Mouse (Mus musculus) CD4-positive, CD25-positive, alpha-beta regulatory T cell (primary cell): ENCODE data around the gene Usp17ld. TPM values are rescaled to one million over a fixed set of nuclear protein-coding genes. Genes with fewer than 3 reads are reported as not detected.

Source experiments
- polyA plus RNA-seq: library from polyadenylated mRNA; unstranded; fragments of 100-300 nt; shearing (Covaris generic); gene quantifications from one replicate; pipeline ENCODE4 v1.2.1, GENCODE M21; 2017

Usp17ld gene
- polyA plus RNA-seq = not detected

DNA sequence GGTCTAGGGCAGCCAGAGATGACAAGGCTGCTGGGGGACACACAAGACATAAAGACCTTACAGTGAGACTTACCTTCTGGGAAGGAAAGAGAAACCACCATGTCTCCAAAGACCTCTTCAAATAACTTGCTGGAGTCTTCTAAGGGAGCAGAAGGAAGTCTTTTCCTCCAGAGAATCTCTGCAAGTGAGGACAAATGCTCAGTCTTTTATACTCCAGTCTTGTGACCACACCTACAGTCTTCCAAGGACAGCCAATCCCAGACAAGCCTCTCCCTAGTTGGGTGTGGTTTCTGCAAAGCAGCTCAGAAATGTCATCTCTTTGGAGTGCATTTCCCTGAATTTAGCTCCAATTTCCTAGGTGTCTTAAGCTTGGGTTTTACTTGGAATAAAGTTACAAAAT is at the start of gene Usp17ld:
Gene Usp17ld (minus strand): TSS at position 101 of the 400 bp plus-strand sequence.

DNA sequence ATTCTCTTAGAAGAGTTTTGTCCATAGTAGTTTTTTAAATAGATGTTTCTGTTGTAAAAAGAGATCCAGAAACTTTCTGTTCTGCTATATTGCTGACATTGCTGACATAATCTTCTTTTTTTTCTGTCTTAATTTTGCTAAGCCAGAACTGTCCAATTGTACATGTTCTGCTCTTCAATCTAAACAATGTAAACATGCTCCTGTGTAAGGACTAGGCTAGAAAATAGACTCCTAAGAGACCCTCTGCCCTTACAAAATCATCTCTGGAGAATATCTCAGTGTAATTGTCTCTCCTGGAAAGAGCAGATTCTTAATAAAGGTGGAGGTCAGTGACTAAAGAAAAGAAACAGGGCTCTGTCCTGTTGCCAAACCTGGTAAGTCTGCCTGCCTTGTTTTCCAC is 35.6 kb downstream of the Usp17ld start, which contains the start of gene Olfr594:
Gene Olfr594 (plus strand): TSS at position 301 of the 400 bp plus-strand sequence.

DNA sequence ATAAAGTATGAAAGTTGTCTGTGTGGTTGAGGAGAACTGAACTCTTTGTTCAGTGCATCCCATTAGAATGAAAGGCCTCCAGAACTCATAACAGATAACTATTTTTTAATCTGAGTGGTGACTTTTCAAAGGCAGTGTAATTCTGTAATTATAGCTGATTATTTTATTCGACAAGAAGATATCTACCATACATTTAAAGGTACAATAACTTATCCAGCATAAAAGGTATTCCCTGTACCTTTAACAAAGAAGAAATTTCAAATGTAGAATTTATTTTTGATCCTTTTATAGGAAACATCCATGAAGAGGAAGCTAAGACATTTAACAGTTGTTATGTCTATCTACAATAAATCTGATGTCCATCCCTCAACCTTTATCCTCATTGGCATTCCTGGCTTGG is 40.7 kb downstream of the Usp17ld start, which contains the start of gene Olfr593:
Gene Olfr593 (plus strand): TSS at position 301 of the 400 bp plus-strand sequence.

Other genes starting within 250 kb of the Usp17ld start
- not detected for gene Olfr582, start 214.5 kb downstream of the Usp17ld start, polyA plus RNA-seq
- not detected for gene Olfr583, start 201.2 kb downstream of the Usp17ld start, polyA plus RNA-seq
- not detected for gene Olfr584, start 170.6 kb downstream of the Usp17ld start, polyA plus RNA-seq
- gene Olfr585, start 154.8 kb downstream of the Usp17ld start, polyA plus RNA-seq = not detected
- not detected for gene Olfr586, start 126.9 kb downstream of the Usp17ld start, polyA plus RNA-seq
- not detected for gene Olfr588-ps1, start 111.6 kb downstream of the Usp17ld start, polyA plus RNA-seq
- gene Olfr589, start 96.1 kb downstream of the Usp17ld start, polyA plus RNA-seq = not detected
- gene Olfr591, start 74.2 kb downstream of the Usp17ld start, polyA plus RNA-seq = not detected
- not detected for gene Olfr592, start 67.7 kb downstream of the Usp17ld start, polyA plus RNA-seq
- not detected for gene Olfr593, start 40.6 kb downstream of the Usp17ld start, polyA plus RNA-seq
- gene Olfr594, start 35.5 kb downstream of the Usp17ld start, polyA plus RNA-seq = not detected
- gene Olfr596, start 53.1 kb upstream of the Usp17ld start, polyA plus RNA-seq = not detected
- 0.11 TPM for gene Olfr597, start 63.8 kb upstream of the Usp17ld start, polyA plus RNA-seq
- gene Olfr598, start 71.1 kb upstream of the Usp17ld start, polyA plus RNA-seq = not detected
- not detected for gene Olfr599, start 83.4 kb upstream of the Usp17ld start, polyA plus RNA-seq
- gene Olfr600, start 97.2 kb upstream of the Usp17ld start, polyA plus RNA-seq = 0.19 TPM
- gene Olfr601, start 110.2 kb upstream of the Usp17ld start, polyA plus RNA-seq = 0.16 TPM
- not detected for gene Olfr603, start 133.7 kb upstream of the Usp17ld start, polyA plus RNA-seq
- not detected for gene Usp17lc, start 162.6 kb upstream of the Usp17ld start, polyA plus RNA-seq
- gene Olfr605, start 192.9 kb upstream of the Usp17ld start, polyA plus RNA-seq = not detected
- gene Olfr606, start 196.5 kb upstream of the Usp17ld start, polyA plus RNA-seq = not detected
- 0.07 TPM for gene Olfr607, start 211.6 kb upstream of the Usp17ld start, polyA plus RNA-seq
- gene Olfr608, start 217.4 kb upstream of the Usp17ld start, polyA plus RNA-seq = not detected
- gene Olfr609, start 245.6 kb upstream of the Usp17ld start, polyA plus RNA-seq = not detected